Mouse (Mus musculus) lung, postnatal 0 days (tissue): ENCODE data around the gene Use1. TPM values are rescaled to one million over a fixed set of nuclear protein-coding genes. Genes with fewer than 3 reads are reported as not detected.
A peak's percentile ranks its signal among the peaks of the same experiment; 100 is the strongest.

Source experiments
- ATAC-seq: fragments of 200-750 bp; cut with Nextera tagmentation; 2 replicates; pipeline ENCODE4 v1.8.0; 2017; ENCODE audit warnings: moderate library complexity
- DNase-seq: peaks from one replicate; pipeline ENCODE4 v3.0.0-alpha.2; 2016; ENCODE audit warnings: low spot score
- H3K27ac ChIP-seq: fragments of 300-500 bp; sonication (generic); 2 replicates; pipeline ENCODE4 v1.5.1; 2014; ENCODE audit warnings: antibody characterized with exemption, mild to moderate bottlenecking, low read length, mixed read lengths
- H3K27me3 ChIP-seq: fragments of 300-500 bp; sonication (generic); replicated peaks from 2 replicates; pipeline ENCODE4 v1.6.1; 2014; ENCODE audit warnings: low read length, mixed read lengths; ENCODE audit not compliant: insufficient read depth
- H3K36me3 ChIP-seq: fragments of 300-500 bp; sonication (generic); 2 replicates; pipeline ENCODE4 v1.6.1; 2014; ENCODE audit warnings: low read length, mixed read lengths; ENCODE audit not compliant: insufficient read depth
- H3K4me1 ChIP-seq: fragments of 300-500 bp; sonication (generic); 2 replicates; pipeline ENCODE4 v1.6.1; 2014; ENCODE audit warnings: antibody characterized with exemption, low read depth, low read length, mixed read lengths; ENCODE audit not compliant: insufficient read depth
- H3K4me2 ChIP-seq: fragments of 300-500 bp; sonication (generic); replicated peaks from 2 replicates; pipeline ENCODE4 v1.6.1; 2014; ENCODE audit warnings: low read depth, mild to moderate bottlenecking, low read length, moderate library complexity, mixed read lengths
- H3K4me3 ChIP-seq: fragments of 300-500 bp; sonication (generic); 2 replicates; pipeline ENCODE4 v1.5.1; 2014; ENCODE audit warnings: low read depth, low read length
- H3K9ac ChIP-seq: fragments of 300-500 bp; sonication (generic); replicated peaks from 2 replicates; pipeline ENCODE4 v1.6.1; 2014; ENCODE audit warnings: low read depth, mild to moderate bottlenecking
- H3K9me3 ChIP-seq: fragments of 300-500 bp; sonication (generic); 2 replicates; pipeline ENCODE4 v1.6.1; 2016; ENCODE audit warnings: low read length, mixed read lengths
- CTCF ChIP-seq: IDR thresholded peaks from 2 replicates; pipeline ENCODE4 v1.5.1; 2016; ENCODE audit warnings: antibody characterized with exemption, mild to moderate bottlenecking
- EP300 ChIP-seq: IDR thresholded peaks from 2 replicates; pipeline ENCODE4 v1.6.1; 2016; ENCODE audit warnings: antibody characterized with exemption, mild to moderate bottlenecking, control low read depth
- WGBS: fragments of 180-500 bp; shearing (Covaris S2); extraction: QIAGEN DNeasy Blood & Tissue Kit; methylation state at CpG from one replicate; pipeline ENCODE4 v1.1.7; 2014; 5-methylcytosine and 5-hydroxymethylcytosine counted together
- polyA plus RNA-seq: library from polyadenylated mRNA; unstranded; fragments of >200 nt; fragmentation: Nextera tagmentation; extraction: Ambion mirVana; gene quantifications from 2 replicates; pipeline ENCODE4 v1.2.1, GENCODE M21; 2015

Use1 gene
- polyA plus RNA-seq, 1 experiment from 2014 or later = 136 TPM

GRCm38 (mm10) chr8:71385212-71385835 lies 18.7 kb downstream of the Use1 start:
- H3K4me1 ChIP-seq = peaks cover 14% of the 10 kb centered on the region
- H3K27me3 ChIP-seq = no peaks in the 10 kb centered on the region
- TF ChIP-seq CTCF (peak; percentile 42; the same call in 1 of the 2 replicates), EP300 (no peak)
- H3K4me2 ChIP-seq = no peak overlapping the region
- DNase-seq (no peak), ATAC-seq (no peak)
- H3K9ac ChIP-seq = no peak overlapping the region
- no peaks in the 10 kb centered on the region for H3K9me3 ChIP-seq
- no peaks in the 10 kb centered on the region for H3K36me3 ChIP-seq
- WGBS = 62% methylated on average over 12 of the region's 12 CpGs
- H3K27ac ChIP-seq = no peak overlapping the region
- H3K4me3 ChIP-seq = no peak overlapping the region

- Histone ChIP-seq H3K36me3 (no peaks in the 10 kb centered on the region), H3K4me3 (no peak overlapping the region), H3K9me3 (no peaks in the 10 kb centered on the region), H3K27ac (peak overlapping the region; percentile 51; the same call in 1 of the 2 replicates), H3K4me1 (peaks cover 5% of the 10 kb centered on the region), H3K4me2 (no peak overlapping the region), H3K9ac (no peak overlapping the region), H3K27me3 (no peaks in the 10 kb centered on the region)
- DNase-seq (peak; percentile 49), ATAC-seq (no peak)
- TF ChIP-seq CTCF (no peak), EP300 (peak; percentile 81)
- 29% methylated on average over 1 of the region's 1 CpGs for WGBS
These were observed 21.6 kb downstream of the Use1 start for GRCm38 (mm10) chr8:71388267-71388666.

- Histone ChIP-seq H3K27me3 (no peaks in the 10 kb centered on the region), H3K4me2 (no peak overlapping the region), H3K9me3 (no peaks in the 10 kb centered on the region), H3K27ac (no peak overlapping the region), H3K9ac (no peak overlapping the region), H3K36me3 (no peaks in the 10 kb centered on the region), H3K4me3 (no peak overlapping the region), H3K4me1 (no peaks in the 10 kb centered on the region)
- ATAC-seq = no peak
- WGBS = 94% methylated on average over 2 of the region's 2 CpGs
- TF ChIP-seq EP300 = no peak
- TF ChIP-seq CTCF = no peak
- DNase-seq = no peak
These were observed 25.0 kb downstream of the Use1 start for GRCm38 (mm10) chr8:71391696-71392095.

- no peaks in the 10 kb centered on the region for H3K27me3 ChIP-seq
- H3K27ac ChIP-seq = no peak overlapping the region
- no peaks in the 10 kb centered on the region for H3K9me3 ChIP-seq
- ATAC-seq (no peak), DNase-seq (no peak)
- WGBS = 80% methylated on average over 5 of the region's 5 CpGs
- no peaks in the 10 kb centered on the region for H3K36me3 ChIP-seq
- no peak overlapping the region for H3K4me2 ChIP-seq
- H3K4me1 ChIP-seq = peaks cover 2% of the 10 kb centered on the region; the same call in 1 of the 2 replicates
- no peak overlapping the region for H3K9ac ChIP-seq
- H3K4me3 ChIP-seq = no peak overlapping the region
- TF ChIP-seq CTCF (no peak), EP300 (no peak)
These were observed 25.7 kb downstream of the Use1 start for GRCm38 (mm10) chr8:71392391-71392790.

GRCm38 (mm10) chr8:71392871-71393270 lies 26.2 kb downstream of the Use1 start:
- no peaks in the 10 kb centered on the region for H3K36me3 ChIP-seq
- no peak overlapping the region for H3K27ac ChIP-seq
- WGBS = 6% methylated on average over 3 of the region's 3 CpGs
- H3K4me2 ChIP-seq = no peak overlapping the region
- no peaks in the 10 kb centered on the region for H3K9me3 ChIP-seq
- ATAC-seq (peak; percentile 43), DNase-seq (peak; percentile 84)
- H3K27me3 ChIP-seq = no peaks in the 10 kb centered on the region
- peaks cover 6% of the 10 kb centered on the region; the same call in 1 of the 2 replicates for H3K4me1 ChIP-seq
- no peak overlapping the region for H3K4me3 ChIP-seq
- TF ChIP-seq CTCF (no peak), EP300 (no peak)
- H3K9ac ChIP-seq = no peak overlapping the region

GRCm38 (mm10) chr8:71394481-71394880 lies 27.8 kb downstream of the Use1 start:
- WGBS = 68% methylated on average over 7 of the region's 7 CpGs
- Histone ChIP-seq H3K9ac (no peak overlapping the region), H3K4me2 (peak overlapping the region; percentile 47), H3K9me3 (no peaks in the 10 kb centered on the region), H3K36me3 (0 out of 2 replicates have a peak, but pooled peaks cover 3% of the 10 kb centered on the region), H3K27ac (peak overlapping the region; percentile 69; the same call in 1 of the 2 replicates), H3K4me1 (peaks cover 6% of the 10 kb centered on the region; the same call in 1 of the 2 replicates), H3K4me3 (peak overlapping the region; percentile 3; the same call in 1 of the 2 replicates), H3K27me3 (no peaks in the 10 kb centered on the region)
- no peak for ATAC-seq
- TF ChIP-seq EP300 (no peak), CTCF (no peak)
- no peak for DNase-seq
